Mouse (Mus musculus): ENCODE data around the gene Cer1.

The Cer1 gene

GRCm38 (mm10) chr4:82884636-82885534 lies at the start of gene Cer1:
Gene Cer1, minus strand, starts transcription at chr4:82885148.
- 70% methylated on average over 19 of the region's 19 CpGs for WGBS

- WGBS = 8% methylated on average over 5 of the region's 5 CpGs
These were observed 49.4 kb upstream of the Cer1 start for GRCm38 (mm10) chr4:82934308-82934707.

- WGBS = 4% methylated on average over 14 of the region's 14 CpGs
These were observed 48.8 kb upstream of the Cer1 start for GRCm38 (mm10) chr4:82933698-82934210.

- WGBS = 95% methylated on average over 5 of the region's 5 CpGs
These were observed 45.1 kb upstream of the Cer1 start for GRCm38 (mm10) chr4:82930079-82930478.

- 84% methylated on average over 4 of the region's 4 CpGs for WGBS
These were observed 37.0 kb upstream of the Cer1 start for GRCm38 (mm10) chr4:82921962-82922361.

- WGBS = 88% methylated on average over 2 of the region's 2 CpGs
These were observed 33.7 kb upstream of the Cer1 start for GRCm38 (mm10) chr4:82918625-82919024.

- WGBS = 43% methylated on average over 5 of the region's 5 CpGs
These were observed 31.7 kb upstream of the Cer1 start for GRCm38 (mm10) chr4:82916678-82917050.

GRCm38 (mm10) chr4:82916003-82916677 lies 31.2 kb upstream of the Cer1 start:
- 27% methylated on average over 14 of the region's 14 CpGs for WGBS

GRCm38 (mm10) chr4:82915576-82915975 lies 30.6 kb upstream of the Cer1 start:
- 36% methylated on average over 7 of the region's 7 CpGs for WGBS

- 81% methylated on average over 11 of the region's 11 CpGs for WGBS
These were observed 29.7 kb upstream of the Cer1 start for GRCm38 (mm10) chr4:82914601-82915143.

GRCm38 (mm10) chr4:82895227-82895626 lies 10.3 kb upstream of the Cer1 start:
- 94% methylated on average over 10 of the region's 10 CpGs for WGBS

GRCm38 (mm10) chr4:82892247-82892646 lies 7.3 kb upstream of the Cer1 start:
- WGBS = 27% methylated on average over 5 of the region's 5 CpGs

- 61% methylated on average over 2 of the region's 2 CpGs for WGBS
These were observed 6.6 kb upstream of the Cer1 start for GRCm38 (mm10) chr4:82891566-82891965.

- WGBS = 39% methylated on average over 7 of the region's 7 CpGs
These were observed 6.1 kb upstream of the Cer1 start for GRCm38 (mm10) chr4:82891049-82891448.

- 63% methylated on average over 4 of the region's 4 CpGs for WGBS
These were observed 5.6 kb upstream of the Cer1 start for GRCm38 (mm10) chr4:82890585-82890984.

GRCm38 (mm10) chr4:82886148-82886547 lies 1.2 kb upstream of the Cer1 start:
- WGBS = 79% methylated on average over 2 of the region's 2 CpGs

GRCm38 (mm10) chr4:82885535-82885913 lies 576 bp upstream of the Cer1 start:
- WGBS = 79% methylated on average over 1 of the region's 1 CpGs

GRCm38 (mm10) chr4:82882500-82882899 lies 2.4 kb downstream of the Cer1 start:
- 88% methylated on average over 9 of the region's 9 CpGs for WGBS

- 84% methylated on average over 3 of the region's 3 CpGs for WGBS
These were observed 3.6 kb downstream of the Cer1 start for GRCm38 (mm10) chr4:82881366-82881765.

GRCm38 (mm10) chr4:82880243-82880642 lies 4.7 kb downstream of the Cer1 start:
- 93% methylated on average over 2 of the region's 2 CpGs for WGBS

GRCm38 (mm10) chr4:82879152-82879551 lies 5.8 kb downstream of the Cer1 start:
- WGBS = 47% methylated on average over 6 of the region's 6 CpGs

- 88% methylated on average over 2 of the region's 2 CpGs for WGBS
These were observed 8.3 kb downstream of the Cer1 start for GRCm38 (mm10) chr4:82876656-82877055.

- 82% methylated on average over 4 of the region's 4 CpGs for WGBS
These were observed 9.4 kb downstream of the Cer1 start for GRCm38 (mm10) chr4:82875532-82875931.

Measured in cerebral cortex, adult 2 months (tissue).